Mouse (Mus musculus): Measurements from ENCODE around the gene Itch. TPM values are rescaled to one million over a fixed set of nuclear protein-coding genes. Genes with fewer than 3 reads are reported as not detected.
"Not testable (repeated sequence)": the region's sequence is repeated elsewhere in the genome, so short reads cannot be mapped to it uniquely, and the experiment has no call there.

Gene Itch
- polyA plus RNA-seq, 1 experiment from 2014 or later: 35.9 TPM

- H3K4me1 ChIP-seq (ENCODE audit: control insufficient read depth, insufficient read depth, low read length): no peaks in the 10 kb centered on the region
- H3K4me3 ChIP-seq (ENCODE audit: low read length): no peak overlapping the region
- H3K9ac ChIP-seq (ENCODE audit: low read length): no peak overlapping the region
- H3K4me2 ChIP-seq (ENCODE audit: low read depth, low read length): no peak overlapping the region
- no peaks in the 10 kb centered on the region for H3K27me3 ChIP-seq (ENCODE audit: control insufficient read depth, insufficient read depth, low read length)
- H3K9me3 ChIP-seq (replicated peaks; ENCODE audit: control insufficient read depth, low read length): no peaks in the 10 kb centered on the region
- 58% methylated on average over 7 of the region's 7 CpGs for WGBS
- H3K36me3 ChIP-seq (ENCODE audit: control insufficient read depth, insufficient read depth): no peaks in the 10 kb centered on the region
- ATAC-seq (replicated peaks; ENCODE audit: extremely low read depth, insufficient read depth, low FRiP score): no peak
- H3K27ac ChIP-seq (ENCODE audit: low read length): no peak overlapping the region
These were observed 33.9 kb upstream of the Itch start for GRCm38 (mm10) chr2:155099421-155099820.

GRCm38 (mm10) chr2:155099994-155100795, 33.1 kb upstream of the Itch start:
- H3K27me3 ChIP-seq (ENCODE audit: control insufficient read depth, insufficient read depth, low read length): no peaks in the 10 kb centered on the region
- H3K27ac ChIP-seq (ENCODE audit: low read length): no peak overlapping the region
- 0 out of 2 replicates have a peak, but pooled peaks have one; percentile 23 for ATAC-seq (replicated peaks; ENCODE audit: extremely low read depth, insufficient read depth, low FRiP score)
- no peak overlapping the region for H3K9ac ChIP-seq (ENCODE audit: low read length)
- no peaks in the 10 kb centered on the region for H3K36me3 ChIP-seq (ENCODE audit: control insufficient read depth, insufficient read depth)
- 55% methylated on average over 14 of the region's 14 CpGs for WGBS
- H3K4me2 ChIP-seq (ENCODE audit: low read depth, low read length): no peak overlapping the region
- H3K4me3 ChIP-seq (ENCODE audit: low read length): no peak overlapping the region
- H3K9me3 ChIP-seq (replicated peaks; ENCODE audit: control insufficient read depth, low read length): no peaks in the 10 kb centered on the region
- H3K4me1 ChIP-seq (ENCODE audit: control insufficient read depth, insufficient read depth, low read length): no peaks in the 10 kb centered on the region

- Histone ChIP-seq H3K36me3 (ENCODE audit: control insufficient read depth, insufficient read depth) (no peaks in the 10 kb centered on the region), H3K27me3 (ENCODE audit: control insufficient read depth, insufficient read depth, low read length) (no peaks in the 10 kb centered on the region), H3K9ac (ENCODE audit: low read length) (no peak overlapping the region), H3K4me1 (ENCODE audit: control insufficient read depth, insufficient read depth, low read length) (no peaks in the 10 kb centered on the region), H3K4me3 (ENCODE audit: low read length) (no peak overlapping the region), H3K27ac (ENCODE audit: low read length) (no peak overlapping the region), H3K9me3 (replicated peaks; ENCODE audit: control insufficient read depth, low read length) (no peaks in the 10 kb centered on the region), H3K4me2 (ENCODE audit: low read depth, low read length) (no peak overlapping the region)
- no peak for ATAC-seq (replicated peaks; ENCODE audit: extremely low read depth, insufficient read depth, low FRiP score)
- WGBS: 73% methylated on average over 3 of the region's 3 CpGs
These were observed 32.5 kb upstream of the Itch start for GRCm38 (mm10) chr2:155100796-155101259.

GRCm38 (mm10) chr2:155101761-155102181, 31.5 kb upstream of the Itch start:
- Histone ChIP-seq H3K9me3 (replicated peaks; ENCODE audit: control insufficient read depth, low read length) (no peaks in the 10 kb centered on the region), H3K27me3 (ENCODE audit: control insufficient read depth, insufficient read depth, low read length) (no peaks in the 10 kb centered on the region), H3K9ac (ENCODE audit: low read length) (no peak overlapping the region), H3K4me1 (ENCODE audit: control insufficient read depth, insufficient read depth, low read length) (no peaks in the 10 kb centered on the region), H3K4me3 (ENCODE audit: low read length) (no peak overlapping the region), H3K27ac (ENCODE audit: low read length) (no peak overlapping the region), H3K4me2 (ENCODE audit: low read depth, low read length) (no peak overlapping the region), H3K36me3 (ENCODE audit: control insufficient read depth, insufficient read depth) (no peaks in the 10 kb centered on the region)
- WGBS: 62% methylated on average over 6 of the region's 6 CpGs
- no peak for ATAC-seq (replicated peaks; ENCODE audit: extremely low read depth, insufficient read depth, low FRiP score)

- Histone ChIP-seq H3K4me1 (ENCODE audit: control insufficient read depth, insufficient read depth, low read length) (no peaks in the 10 kb centered on the region), H3K9ac (ENCODE audit: low read length) (no peak overlapping the region), H3K27ac (ENCODE audit: low read length) (no peak overlapping the region), H3K36me3 (ENCODE audit: control insufficient read depth, insufficient read depth) (no peaks in the 10 kb centered on the region), H3K27me3 (ENCODE audit: control insufficient read depth, insufficient read depth, low read length) (no peaks in the 10 kb centered on the region), H3K4me3 (ENCODE audit: low read length) (no peak overlapping the region), H3K9me3 (replicated peaks; ENCODE audit: control insufficient read depth, low read length) (no peaks in the 10 kb centered on the region), H3K4me2 (ENCODE audit: low read depth, low read length) (no peak overlapping the region)
- ATAC-seq (replicated peaks; ENCODE audit: extremely low read depth, insufficient read depth, low FRiP score): no peak
- WGBS: 64% methylated on average over 6 of the region's 6 CpGs
These were observed 29.7 kb upstream of the Itch start for GRCm38 (mm10) chr2:155103607-155104006.

GRCm38 (mm10) chr2:155107276-155107675, 26.0 kb upstream of the Itch start:
- H3K4me3 ChIP-seq (ENCODE audit: low read length); H3K36me3 ChIP-seq (ENCODE audit: control insufficient read depth, insufficient read depth); H3K4me1 ChIP-seq (ENCODE audit: control insufficient read depth, insufficient read depth, low read length); H3K27ac ChIP-seq (ENCODE audit: low read length); ATAC-seq (replicated peaks; ENCODE audit: extremely low read depth, insufficient read depth, low FRiP score); H3K4me2 ChIP-seq (ENCODE audit: low read depth, low read length); H3K9ac ChIP-seq (ENCODE audit: low read length); H3K9me3 ChIP-seq (replicated peaks; ENCODE audit: control insufficient read depth, low read length); H3K27me3 ChIP-seq (ENCODE audit: control insufficient read depth, insufficient read depth, low read length): not testable (repeated sequence)
- 81% methylated on average over 9 of the region's 9 CpGs for WGBS

- Histone ChIP-seq H3K4me3 (ENCODE audit: low read length) (no peak overlapping the region), H3K4me2 (ENCODE audit: low read depth, low read length) (no peak overlapping the region), H3K27me3 (ENCODE audit: control insufficient read depth, insufficient read depth, low read length) (no peaks in the 10 kb centered on the region), H3K36me3 (ENCODE audit: control insufficient read depth, insufficient read depth) (no peaks in the 10 kb centered on the region), H3K9ac (ENCODE audit: low read length) (no peak overlapping the region), H3K9me3 (replicated peaks; ENCODE audit: control insufficient read depth, low read length) (peaks cover 9% of the 10 kb centered on the region; the same call in 1 of the 2 replicates), H3K4me1 (ENCODE audit: control insufficient read depth, insufficient read depth, low read length) (no peaks in the 10 kb centered on the region), H3K27ac (ENCODE audit: low read length) (no peak overlapping the region)
- ATAC-seq (replicated peaks; ENCODE audit: extremely low read depth, insufficient read depth, low FRiP score): no peak
- 61% methylated on average over 7 of the region's 7 CpGs for WGBS
These were observed 18.0 kb upstream of the Itch start for GRCm38 (mm10) chr2:155115216-155115830.

- ATAC-seq (replicated peaks; ENCODE audit: extremely low read depth, insufficient read depth, low FRiP score): peak; percentile 34; the same call in 1 of the 2 replicates
- H3K4me1 ChIP-seq (ENCODE audit: control insufficient read depth, insufficient read depth, low read length): peaks cover 17% of the 10 kb centered on the region
- WGBS: under 1% methylated on average over 13 of the region's 18 CpGs
These were observed 910 bp downstream of the Itch start for GRCm38 (mm10) chr2:155133977-155134860.

More at GRCm38 (mm10) chr2:155133977-155134860, 910 bp downstream of the Itch start:
- peak overlapping the region; percentile 97 for H3K9ac ChIP-seq (ENCODE audit: low read length)
- peak overlapping the region; percentile 73 for H3K4me2 ChIP-seq (ENCODE audit: low read depth, low read length)
- peaks cover 12% of the 10 kb centered on the region for H3K36me3 ChIP-seq (ENCODE audit: control insufficient read depth, insufficient read depth)
- H3K27ac ChIP-seq (ENCODE audit: low read length): peak overlapping the region; percentile 87
- H3K9me3 ChIP-seq (replicated peaks; ENCODE audit: control insufficient read depth, low read length): no peaks in the 10 kb centered on the region
- no peaks in the 10 kb centered on the region for H3K27me3 ChIP-seq (ENCODE audit: control insufficient read depth, insufficient read depth, low read length)
- H3K4me3 ChIP-seq (ENCODE audit: low read length): peak overlapping the region; percentile 90
